Mouse (Mus musculus): Measurements from ENCODE around the gene Gcnt2. TPM values are rescaled to one million over a fixed set of nuclear protein-coding genes. Genes with fewer than 3 reads are reported as not detected.

Gcnt2 gene
- polyA plus RNA-seq, 1 experiment from 2014 or later = 20.2 TPM

DNA sequence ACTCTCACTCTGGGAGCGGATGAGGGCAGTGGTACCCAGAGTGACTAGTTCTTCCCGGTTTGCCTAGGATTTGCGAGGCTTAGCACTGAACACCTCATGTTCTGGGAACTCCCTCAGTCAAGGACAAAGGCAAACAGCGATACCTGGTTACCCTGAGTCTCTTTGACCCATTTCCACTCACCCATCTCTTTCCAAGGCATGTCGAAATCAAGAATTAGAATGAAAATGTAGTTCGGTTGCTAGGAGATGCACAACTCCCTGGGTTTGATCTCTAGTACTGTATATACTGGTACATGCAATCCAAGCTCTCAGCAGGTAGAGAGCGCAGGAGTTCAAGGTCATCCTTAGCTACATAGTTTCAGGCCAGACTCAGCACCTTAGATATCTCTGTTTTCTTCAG, 47.0 kb downstream of the Gcnt2 start:
- peaks cover 10% of the 10 kb centered on the region; the same call in 1 of the 2 replicates for H3K4me1 ChIP-seq (replicated peaks; ENCODE audit: control insufficient read depth, insufficient read depth, low read length)
- TF ChIP-seq CTCF (IDR thresholded peaks at IDR 0.05; ENCODE audit: low read depth) = no peak
- H3K27ac ChIP-seq (ENCODE audit: low read depth, low read length) = no peak overlapping the region
- ATAC-seq = no peak
- H3K27me3 ChIP-seq (replicated peaks; ENCODE audit: control insufficient read depth, insufficient read depth, low read length) = no peaks in the 10 kb centered on the region
- no peak overlapping the region for H3K4me2 ChIP-seq (replicated peaks; ENCODE audit: low read depth)
- no peaks in the 10 kb centered on the region for H3K9me3 ChIP-seq (ENCODE audit: control insufficient read depth)
- 75% methylated on average over 7 of the region's 7 CpGs for WGBS
- H3K9ac ChIP-seq (ENCODE audit: low read depth, low read length) = no peak overlapping the region
- H3K4me3 ChIP-seq (ENCODE audit: low read depth, low read length) = no peak overlapping the region
- no peaks in the 10 kb centered on the region for H3K36me3 ChIP-seq (ENCODE audit: control insufficient read depth, insufficient read depth)

GRCm38 (mm10) chr13:40907274-40907673, 47.7 kb downstream of the Gcnt2 start:
- no peak for ATAC-seq
- no peak for TF ChIP-seq CTCF (IDR thresholded peaks at IDR 0.05; ENCODE audit: low read depth)
- Histone ChIP-seq H3K4me3 (ENCODE audit: low read depth, low read length) (no peak overlapping the region), H3K4me2 (replicated peaks; ENCODE audit: low read depth) (no peak overlapping the region), H3K36me3 (ENCODE audit: control insufficient read depth, insufficient read depth) (no peaks in the 10 kb centered on the region), H3K9me3 (ENCODE audit: control insufficient read depth) (no peaks in the 10 kb centered on the region), H3K9ac (ENCODE audit: low read depth, low read length) (no peak overlapping the region), H3K4me1 (replicated peaks; ENCODE audit: control insufficient read depth, insufficient read depth, low read length) (peaks cover 10% of the 10 kb centered on the region; the same call in 1 of the 2 replicates), H3K27ac (ENCODE audit: low read depth, low read length) (0 out of 2 replicates have a peak overlapping the region, but pooled peaks have one; percentile 3), H3K27me3 (replicated peaks; ENCODE audit: control insufficient read depth, insufficient read depth, low read length) (no peaks in the 10 kb centered on the region)
- 60% methylated on average over 7 of the region's 7 CpGs for WGBS

- Histone ChIP-seq H3K4me1 (replicated peaks; ENCODE audit: control insufficient read depth, insufficient read depth, low read length) (peaks cover 3% of the 10 kb centered on the region; the same call in 1 of the 2 replicates), H3K4me3 (ENCODE audit: low read depth, low read length) (no peak overlapping the region), H3K9me3 (ENCODE audit: control insufficient read depth) (no peaks in the 10 kb centered on the region), H3K9ac (ENCODE audit: low read depth, low read length) (no peak overlapping the region), H3K4me2 (replicated peaks; ENCODE audit: low read depth) (no peak overlapping the region), H3K27me3 (replicated peaks; ENCODE audit: control insufficient read depth, insufficient read depth, low read length) (no peaks in the 10 kb centered on the region), H3K27ac (ENCODE audit: low read depth, low read length) (0 out of 2 replicates have a peak overlapping the region, but pooled peaks have one; percentile 3), H3K36me3 (ENCODE audit: control insufficient read depth, insufficient read depth) (no peaks in the 10 kb centered on the region)
- TF ChIP-seq CTCF (IDR thresholded peaks at IDR 0.05; ENCODE audit: low read depth) = no peak
- 73% methylated on average over 6 of the region's 6 CpGs for WGBS
- ATAC-seq = no peak
Measured at GRCm38 (mm10) chr13:40908044-40908443, 48.5 kb downstream of the Gcnt2 start.

- no peaks in the 10 kb centered on the region for H3K9me3 ChIP-seq (ENCODE audit: control insufficient read depth)
- no peak overlapping the region for H3K4me3 ChIP-seq (ENCODE audit: low read depth, low read length)
- H3K36me3 ChIP-seq (ENCODE audit: control insufficient read depth, insufficient read depth) = no peaks in the 10 kb centered on the region
- H3K27ac ChIP-seq (ENCODE audit: low read depth, low read length) = no peak overlapping the region
- no peak for TF ChIP-seq CTCF (IDR thresholded peaks at IDR 0.05; ENCODE audit: low read depth)
- WGBS = 89% methylated on average over 8 of the region's 8 CpGs
- peaks cover 3% of the 10 kb centered on the region; the same call in 1 of the 2 replicates for H3K4me1 ChIP-seq (replicated peaks; ENCODE audit: control insufficient read depth, insufficient read depth, low read length)
- no peak for ATAC-seq
- no peaks in the 10 kb centered on the region for H3K27me3 ChIP-seq (replicated peaks; ENCODE audit: control insufficient read depth, insufficient read depth, low read length)
- H3K9ac ChIP-seq (ENCODE audit: low read depth, low read length) = no peak overlapping the region
- H3K4me2 ChIP-seq (replicated peaks; ENCODE audit: low read depth) = no peak overlapping the region
Measured at GRCm38 (mm10) chr13:40909060-40909459, 49.5 kb downstream of the Gcnt2 start.

DNA sequence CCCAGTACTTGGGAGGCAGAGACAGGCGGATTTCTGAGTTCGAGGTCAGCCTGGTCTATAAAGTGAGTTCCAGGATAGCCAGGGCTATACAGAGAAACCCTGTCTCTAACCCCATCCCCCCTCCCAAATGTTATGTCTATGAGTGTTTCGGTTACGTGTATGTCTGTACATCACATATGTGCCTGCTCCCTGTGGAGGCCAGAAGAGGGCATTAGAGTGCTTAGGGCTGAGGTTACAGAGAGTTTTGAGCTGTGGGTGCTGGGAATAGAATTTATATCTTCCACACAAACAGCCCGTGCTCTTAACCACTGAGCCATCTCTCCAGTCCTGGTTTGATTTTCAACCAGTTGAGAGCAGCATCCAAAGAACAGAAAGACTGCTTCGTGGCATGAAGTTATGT, 50.5 kb downstream of the Gcnt2 start:
- ATAC-seq = no peak
- Histone ChIP-seq H3K4me1 (replicated peaks; ENCODE audit: control insufficient read depth, insufficient read depth, low read length) (peaks cover 4% of the 10 kb centered on the region; the same call in 1 of the 2 replicates), H3K36me3 (ENCODE audit: control insufficient read depth, insufficient read depth) (no peaks in the 10 kb centered on the region), H3K27ac (ENCODE audit: low read depth, low read length) (no peak overlapping the region), H3K9me3 (ENCODE audit: control insufficient read depth) (no peaks in the 10 kb centered on the region), H3K27me3 (replicated peaks; ENCODE audit: control insufficient read depth, insufficient read depth, low read length) (no peaks in the 10 kb centered on the region), H3K9ac (ENCODE audit: low read depth, low read length) (no peak overlapping the region), H3K4me2 (replicated peaks; ENCODE audit: low read depth) (no peak overlapping the region), H3K4me3 (ENCODE audit: low read depth, low read length) (no peak overlapping the region)
- WGBS = 94% methylated on average over 6 of the region's 6 CpGs
- peak; percentile 40 for TF ChIP-seq CTCF (IDR thresholded peaks at IDR 0.05; ENCODE audit: low read depth)

- Histone ChIP-seq H3K36me3 (ENCODE audit: control insufficient read depth, insufficient read depth) (no peaks in the 10 kb centered on the region), H3K4me2 (replicated peaks; ENCODE audit: low read depth) (no peak overlapping the region), H3K4me3 (ENCODE audit: low read depth, low read length) (no peak overlapping the region), H3K9ac (ENCODE audit: low read depth, low read length) (no peak overlapping the region), H3K9me3 (ENCODE audit: control insufficient read depth) (no peaks in the 10 kb centered on the region), H3K4me1 (replicated peaks; ENCODE audit: control insufficient read depth, insufficient read depth, low read length) (0 out of 2 replicates have a peak, but pooled peaks cover 4% of the 10 kb centered on the region), H3K27me3 (replicated peaks; ENCODE audit: control insufficient read depth, insufficient read depth, low read length) (no peaks in the 10 kb centered on the region), H3K27ac (ENCODE audit: low read depth, low read length) (no peak overlapping the region)
- ATAC-seq = no peak
- WGBS = 86% methylated on average over 6 of the region's 6 CpGs
- no peak for TF ChIP-seq CTCF (IDR thresholded peaks at IDR 0.05; ENCODE audit: low read depth)
Measured at GRCm38 (mm10) chr13:40911951-40912350, 52.4 kb downstream of the Gcnt2 start.
